Mouse (Mus musculus): Measurements from ENCODE around the gene Clybl.

Gene Clybl

GRCm38 (mm10) chr14:122384447-122385237, 203.1 kb downstream of the Clybl start:
- no peak for DNase-seq (ENCODE audit: low read depth, low spot score)

GRCm38 (mm10) chr14:122385238-122385534, 203.7 kb downstream of the Clybl start:
- DNase-seq (ENCODE audit: low read depth, low spot score): no peak

- no peak for DNase-seq (ENCODE audit: low read depth, low spot score)
These were observed 204.3 kb downstream of the Clybl start for GRCm38 (mm10) chr14:122385758-122386157.

GRCm38 (mm10) chr14:122386281-122387130, 205.0 kb downstream of the Clybl start:
- no peak for DNase-seq (ENCODE audit: low read depth, low spot score)

GRCm38 (mm10) chr14:122387781-122388180, 206.3 kb downstream of the Clybl start:
- DNase-seq (ENCODE audit: low read depth, low spot score): no peak

- DNase-seq (ENCODE audit: low read depth, low spot score): peak; percentile 34
These were observed 207.0 kb downstream of the Clybl start for GRCm38 (mm10) chr14:122388431-122389031.

- no peak for DNase-seq (ENCODE audit: low read depth, low spot score)
These were observed 208.3 kb downstream of the Clybl start for GRCm38 (mm10) chr14:122389684-122390370.

GRCm38 (mm10) chr14:122390935-122391334, 209.4 kb downstream of the Clybl start:
- no peak for DNase-seq (ENCODE audit: low read depth, low spot score)

- DNase-seq (ENCODE audit: low read depth, low spot score): peak; percentile 75
These were observed 211.6 kb downstream of the Clybl start for GRCm38 (mm10) chr14:122393119-122393518.

- DNase-seq (ENCODE audit: low read depth, low spot score): no peak
These were observed 217.2 kb downstream of the Clybl start for GRCm38 (mm10) chr14:122398676-122399075.

GRCm38 (mm10) chr14:122399906-122400305, 218.4 kb downstream of the Clybl start:
- DNase-seq (ENCODE audit: low read depth, low spot score): no peak

- no peak for DNase-seq (ENCODE audit: low read depth, low spot score)
These were observed 220.4 kb downstream of the Clybl start for GRCm38 (mm10) chr14:122401886-122402285.

- no peak for DNase-seq (ENCODE audit: low read depth, low spot score)
These were observed 221.3 kb downstream of the Clybl start for GRCm38 (mm10) chr14:122402716-122403258.

- no peak for DNase-seq (ENCODE audit: low read depth, low spot score)
These were observed 222.0 kb downstream of the Clybl start for GRCm38 (mm10) chr14:122403422-122403940.

- DNase-seq (ENCODE audit: low read depth, low spot score): no peak
These were observed 223.2 kb downstream of the Clybl start for GRCm38 (mm10) chr14:122404596-122405154.

- DNase-seq (ENCODE audit: low read depth, low spot score): no peak
These were observed 223.7 kb downstream of the Clybl start for GRCm38 (mm10) chr14:122405236-122405635.

GRCm38 (mm10) chr14:122405897-122406540, 224.5 kb downstream of the Clybl start:
- peak; percentile 47 for DNase-seq (ENCODE audit: low read depth, low spot score)

- DNase-seq (ENCODE audit: low read depth, low spot score): peak; percentile 22
These were observed 225.2 kb downstream of the Clybl start for GRCm38 (mm10) chr14:122406541-122407219.

- no peak for DNase-seq (ENCODE audit: low read depth, low spot score)
These were observed 231.5 kb downstream of the Clybl start for GRCm38 (mm10) chr14:122412841-122413541.

All from ES-CJ7 (cell line).